Comparison of ENCODE assay signal across 8 mouse cellular contexts in the genomic region with DNA sequence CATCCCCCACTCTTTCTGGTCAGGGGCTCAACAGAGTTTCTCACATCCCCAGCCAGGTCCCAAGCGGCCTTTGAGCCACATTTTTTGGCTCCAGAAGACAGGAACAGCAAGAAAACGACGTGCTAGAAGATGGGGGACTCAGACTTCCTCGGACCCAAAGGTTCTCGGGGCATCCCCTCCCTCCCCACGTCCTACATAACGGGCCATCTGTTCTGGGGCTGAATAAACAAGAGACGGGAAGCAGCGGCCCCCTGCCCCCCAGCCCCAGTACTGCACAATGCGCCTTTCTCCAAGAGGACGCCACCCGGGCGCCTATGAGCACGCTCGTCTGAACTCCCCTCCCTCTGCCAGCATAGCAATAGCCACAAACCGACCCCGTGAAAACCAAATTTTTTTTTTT. TPM values are rescaled to one million over a fixed set of nuclear protein-coding genes. Genes with fewer than 3 reads are reported as not detected.
DNase-seq lines count a peak whose midpoint lies in the region; ATAC-seq and TF ChIP-seq lines count a peak whose summit lies in the region.

A gene (minus strand): TSS at position 76 of the 400 bp plus-strand sequence.

- no peaks in the 10 kb centered on the region for H3K9me3 ChIP-seq in hindbrain, embryonic 15.5 days
- no peaks in the 10 kb centered on the region for H3K9me3 ChIP-seq in liver, embryonic 16.5 days (replicated peaks; ENCODE audit: control insufficient read depth, low read length)

- TF ChIP-seq POLR2A in kidney, adult 2 months (IDR thresholded peaks at IDR 0.05; ENCODE audit: low read depth, low read length), result no peak

- no peak within 1 kb of the TSS for H3K27ac ChIP-seq in kidney, adult 2 months (ENCODE audit: insufficient read depth, low read depth, low read length)
- peak within 1 kb of the TSS; percentile 69 for H3K27ac ChIP-seq in hindbrain, embryonic 15.5 days (replicated peaks)
- no peak within 1 kb of the TSS for H3K27ac ChIP-seq in liver, embryonic 16.5 days (ENCODE audit: low read length)

- H3K36me3 ChIP-seq in kidney, adult 2 months (ENCODE audit: control insufficient read depth, insufficient read depth, low read length), result no peaks in the 10 kb centered on the region
- no peaks in the 10 kb centered on the region for H3K36me3 ChIP-seq in hindbrain, embryonic 15.5 days
- no peaks in the 10 kb centered on the region for H3K36me3 ChIP-seq in liver, embryonic 16.5 days (ENCODE audit: control insufficient read depth, insufficient read depth)

- no peak for DNase-seq in kidney, adult 2 months
- no peak for DNase-seq in kidney, postnatal 36 days
- peak; percentile 51 for DNase-seq in Muller cell, postnatal 12 days (ENCODE audit: inconsistent ontology term)
- DNase-seq in embryo, embryonic 11 days, result peak; percentile 77
- peak; percentile 51 for DNase-seq in right cerebral cortex, postnatal 4 days
- DNase-seq in testis, postnatal 10 days (ENCODE audit: low spot score), result no peak

- H3K4me3 ChIP-seq in kidney, adult 2 months (ENCODE audit: insufficient read depth, low read depth, low read length), result peak within 1 kb of the TSS; percentile 40
- H3K4me3 ChIP-seq in hindbrain, embryonic 15.5 days, result peak within 1 kb of the TSS; percentile 58
- peak within 1 kb of the TSS; percentile 46 for H3K4me3 ChIP-seq in liver, embryonic 16.5 days (ENCODE audit: low read depth, low read length)

- H3K27me3 ChIP-seq in kidney, adult 2 months (replicated peaks; ENCODE audit: control insufficient read depth, insufficient read depth, low read length), result peaks cover 4% of the 10 kb centered on the region; the same call in 1 of the 2 replicates
- H3K27me3 ChIP-seq in hindbrain, embryonic 15.5 days, result peaks cover 15% of the 10 kb centered on the region; the same call in 1 of the 2 replicates
- H3K27me3 ChIP-seq in liver, embryonic 16.5 days (ENCODE audit: control insufficient read depth, insufficient read depth, low read depth, low read length), result peaks cover 10% of the 10 kb centered on the region

- H3K9ac ChIP-seq in hindbrain, embryonic 15.5 days, result peak within 1 kb of the TSS; percentile 45
- H3K9ac ChIP-seq in liver, embryonic 16.5 days (ENCODE audit: low read depth, low read length), result no peak within 1 kb of the TSS

- peak within 1 kb of the TSS; percentile 76 for H3K4me2 ChIP-seq in hindbrain, embryonic 15.5 days
- peak within 1 kb of the TSS; percentile 48 for H3K4me2 ChIP-seq in liver, embryonic 16.5 days (ENCODE audit: low read depth, low read length)

- peak; percentile 60 for ATAC-seq in hindbrain, embryonic 15.5 days (ENCODE audit: low FRiP score, low read depth)
- no peak for ATAC-seq in liver, embryonic 16.5 days (ENCODE audit: low read depth)

- no peaks in the 10 kb centered on the region for H3K4me1 ChIP-seq in kidney, adult 2 months (ENCODE audit: control insufficient read depth, insufficient read depth, low read length)
- peaks cover 25% of the 10 kb centered on the region for H3K4me1 ChIP-seq in hindbrain, embryonic 15.5 days (replicated peaks)
- H3K4me1 ChIP-seq in liver, embryonic 16.5 days (ENCODE audit: control insufficient read depth, low read depth, low read length), result no peaks in the 10 kb centered on the region; the same call in 1 of the 2 replicates

- TF ChIP-seq CTCF in kidney, adult 2 months (conservative IDR thresholded peaks at IDR 0.05; ENCODE audit: insufficient read depth, insufficient read length, low read depth, low read length), result no peak

- 2% methylated on average over 17 of the region's 17 CpGs for WGBS in kidney, adult 2 months
- WGBS in hindbrain, embryonic 15.5 days, result under 1% methylated on average over 17 of the region's 17 CpGs
- WGBS in liver, embryonic 16.5 days (ENCODE audit: insufficient replicate concordance), result 1% methylated on average over 17 of the region's 17 CpGs

RNA-seq across cellular contexts. Expression of the gene that starts here (rescaled TPM):
- 3.0 and 4.6 TPM in 2 replicates for polyA plus RNA-seq in kidney, adult 2 months (2012; rRNA removed)
- polyA plus RNA-seq in hindbrain, embryonic 15.5 days (2015; fragmentation: Nextera tagmentation; extraction: Ambion mirVana), result 0.25 and 0.65 TPM in 2 replicates
- polyA plus RNA-seq in liver, embryonic 16.5 days (2015; fragmentation: Nextera tagmentation; extraction: Ambion mirVana), result 22.6 and 26.6 TPM in 2 replicates

Comparison
In these comparisons a context has a peak if more than half of its experiments do, and no peak if none do; other contexts are left out.
1. Peak in ATAC-seq, H3K4me3 ChIP-seq, H3K27ac ChIP-seq, H3K9ac ChIP-seq and H3K4me2 ChIP-seq in hindbrain, embryonic 15.5 days; RNA of the gene not detected or under 1 TPM.
2. DNase-seq: peak in Muller cell, postnatal 12 days (single experiment), embryo, embryonic 11 days (single experiment) and right cerebral cortex, postnatal 4 days (single experiment); none in kidney, adult 2 months (single experiment), kidney, postnatal 36 days (0 of 2) and testis, postnatal 10 days (single experiment).
3. Peak in every context shown above with its lines, with median percentiles within 50 percentile points of each other: H3K4me3 ChIP-seq.